Mouse (Mus musculus) limb, embryonic 11.5 days (tissue): ENCODE results near the gene Spata5. TPM values are rescaled to one million over a fixed set of nuclear protein-coding genes. Genes with fewer than 3 reads are reported as not detected.
A peak's percentile ranks its signal among the peaks of the same experiment; 100 is the strongest.

Experiments used
- ATAC-seq: fragments of 200-750 bp; cut with Nextera tagmentation; 2 replicates; pipeline ENCODE4 v1.8.0; 2017; ENCODE audit warnings: low read depth; ENCODE audit not compliant: insufficient number of reproducible peaks, low FRiP score, low TSS enrichment
- DNase-seq: peaks from one replicate; pipeline ENCODE4 v3.0.0-alpha.2; 2015; ENCODE audit warnings: low spot score
- H3K27ac ChIP-seq: fragments of 300-500 bp; sonication (generic); replicated peaks from 2 replicates; pipeline ENCODE4 v1.5.1; 2014; ENCODE audit warnings: low read depth, mild to moderate bottlenecking, low read length
- H3K27me3 ChIP-seq: fragments of 300-500 bp; sonication (generic); 2 replicates; pipeline ENCODE4 v1.6.1; 2014; ENCODE audit warnings: mild to moderate bottlenecking, low read length, mixed read lengths; ENCODE audit not compliant: control insufficient read depth, insufficient read depth
- H3K36me3 ChIP-seq: fragments of 300-500 bp; sonication (generic); 2 replicates; pipeline ENCODE4 v1.6.1; 2014; ENCODE audit warnings: mild to moderate bottlenecking, low read length, moderate library complexity, mixed read lengths; ENCODE audit not compliant: control insufficient read depth, insufficient read depth
- H3K4me1 ChIP-seq: fragments of 300-500 bp; sonication (generic); 2 replicates; pipeline ENCODE4 v1.6.1; 2014; ENCODE audit warnings: low read length, mixed read lengths; ENCODE audit not compliant: control insufficient read depth, insufficient read depth
- H3K4me2 ChIP-seq: fragments of 300-500 bp; sonication (generic); 2 replicates; pipeline ENCODE4 v1.6.1; 2014; ENCODE audit warnings: low read depth, mild to moderate bottlenecking, moderate library complexity; ENCODE audit not compliant: severe bottlenecking
- H3K4me3 ChIP-seq: fragments of 300-500 bp; sonication (generic); 2 replicates; pipeline ENCODE4 v1.5.1; 2014; ENCODE audit warnings: low read depth, low read length
- H3K9ac ChIP-seq: fragments of 300-500 bp; sonication (generic); 2 replicates; pipeline ENCODE4 v1.6.1; 2014; ENCODE audit warnings: mild to moderate bottlenecking, low read length
- H3K9me3 ChIP-seq: fragments of 300-500 bp; sonication (generic); 2 replicates; pipeline ENCODE4 v1.6.1; 2016; ENCODE audit warnings: low read length; ENCODE audit not compliant: control insufficient read depth
- WGBS: fragments of 180-500 bp; shearing (Covaris S2); extraction: QIAGEN DNeasy Blood & Tissue Kit; methylation state at CpG from one replicate; pipeline ENCODE4 v1.1.7; 2014; 5-methylcytosine and 5-hydroxymethylcytosine counted together
- polyA plus RNA-seq: library from polyadenylated mRNA; unstranded; fragments of >200 nt; fragmentation: Nextera tagmentation; extraction: Ambion mirVana; gene quantifications from 2 replicates; pipeline ENCODE4 v1.2.1, GENCODE M21; 2014

Gene Spata5
- polyA plus RNA-seq: 51.3 and 51.4 TPM in 2 replicates

DNA sequence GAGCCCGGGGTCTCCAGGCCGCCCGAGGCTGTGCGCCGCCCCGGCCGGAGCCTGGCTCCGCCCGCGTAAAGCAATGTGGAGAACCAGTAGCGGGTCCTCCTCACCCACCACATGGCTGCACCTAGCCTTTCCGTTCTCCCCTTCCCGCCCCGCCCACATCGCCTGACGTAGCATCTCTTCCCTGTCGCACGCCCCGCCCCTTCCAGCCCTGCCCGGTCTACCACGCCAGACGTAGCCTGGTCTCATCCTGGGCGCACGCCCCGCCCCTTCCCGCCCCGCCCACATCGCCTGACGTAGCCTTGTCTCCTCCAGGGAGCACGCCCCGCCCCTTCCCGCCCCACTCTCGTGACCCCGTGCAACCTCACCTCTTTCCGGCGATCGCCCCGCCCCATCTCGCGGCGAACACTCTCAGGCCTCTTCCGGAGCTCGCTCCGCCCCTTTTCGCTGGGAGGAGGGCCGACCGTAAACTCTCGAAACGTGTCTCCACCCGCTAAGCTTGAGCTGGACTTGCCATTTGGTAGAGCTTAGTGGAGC lies at the start of gene Spata5:
Gene Spata5, plus strand, starts transcription at position 439 of the 534 bp plus-strand sequence.
- Histone ChIP-seq H3K36me3 (no peaks in the 10 kb centered on the region; the same call in 1 of the 2 replicates), H3K9ac (peak within 1 kb of the TSS; percentile 81), H3K4me1 (peaks cover 5% of the 10 kb centered on the region), H3K9me3 (no peaks in the 10 kb centered on the region), H3K4me3 (peak within 1 kb of the TSS; percentile 90), H3K27ac (peak within 1 kb of the TSS; percentile 76), H3K27me3 (no peaks in the 10 kb centered on the region), H3K4me2 (peak within 1 kb of the TSS; percentile 74)
- ATAC-seq (peak; percentile 96), DNase-seq (peak; percentile 100)
- 1% methylated on average over 49 of the region's 50 CpGs for WGBS

DNA sequence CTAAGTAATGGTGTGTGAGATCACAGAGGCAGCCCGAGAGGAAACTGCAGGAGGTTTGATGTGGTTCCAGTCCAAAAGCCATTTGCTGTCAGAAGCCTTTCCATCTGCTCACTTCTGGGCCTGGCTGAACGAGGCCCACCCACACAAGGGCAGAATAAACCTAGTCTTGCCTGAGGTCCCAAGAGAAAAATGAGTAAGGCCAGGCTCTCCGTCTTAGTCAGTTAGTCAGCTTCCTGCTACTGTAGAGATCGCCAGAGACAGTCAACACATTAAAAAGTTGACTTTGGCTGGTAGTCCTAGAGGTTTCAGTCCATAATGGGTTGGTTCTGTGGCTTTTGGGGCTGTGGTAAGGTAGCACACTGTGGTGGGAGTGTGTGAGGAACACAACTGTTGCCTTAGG lies 49.3 kb upstream of the Spata5 start:
- no peak overlapping the region for H3K27ac ChIP-seq
- ATAC-seq: no peak
- no peak overlapping the region for H3K4me2 ChIP-seq
- no peak overlapping the region for H3K9ac ChIP-seq
- no peaks in the 10 kb centered on the region for H3K9me3 ChIP-seq
- H3K27me3 ChIP-seq: no peaks in the 10 kb centered on the region
- no peak overlapping the region for H3K4me3 ChIP-seq
- no peaks in the 10 kb centered on the region for H3K4me1 ChIP-seq
- 60% methylated on average over 4 of the region's 4 CpGs for WGBS
- DNase-seq: no peak
- H3K36me3 ChIP-seq: no peaks in the 10 kb centered on the region

DNA sequence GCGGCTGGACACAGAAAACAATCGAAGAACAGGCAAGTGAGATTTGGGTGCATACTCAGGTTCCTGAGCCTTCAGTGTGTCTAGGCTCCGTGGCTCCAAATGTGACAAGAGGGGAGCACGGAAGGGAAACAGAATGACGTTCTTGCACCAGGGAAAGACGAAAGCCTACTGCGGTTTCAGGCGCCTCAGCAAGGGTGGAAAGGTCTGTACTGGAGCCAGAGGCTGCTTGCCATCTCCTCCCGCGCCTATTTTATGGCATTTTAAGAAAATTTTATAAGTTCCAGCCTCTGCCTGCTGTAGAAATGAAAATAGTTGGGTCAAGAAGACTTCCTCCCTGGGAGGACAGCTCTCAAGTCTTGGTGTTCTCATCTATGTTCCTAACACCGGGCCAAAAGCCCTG lies 46.0 kb upstream of the Spata5 start:
- WGBS: 92% methylated on average over 11 of the region's 11 CpGs
- H3K4me3 ChIP-seq: no peak overlapping the region
- no peak for ATAC-seq
- H3K27ac ChIP-seq: no peak overlapping the region
- H3K4me1 ChIP-seq: no peaks in the 10 kb centered on the region
- no peaks in the 10 kb centered on the region for H3K9me3 ChIP-seq
- H3K27me3 ChIP-seq: no peaks in the 10 kb centered on the region
- no peak overlapping the region for H3K4me2 ChIP-seq
- no peak for DNase-seq
- H3K36me3 ChIP-seq: no peaks in the 10 kb centered on the region
- H3K9ac ChIP-seq: no peak overlapping the region

DNA sequence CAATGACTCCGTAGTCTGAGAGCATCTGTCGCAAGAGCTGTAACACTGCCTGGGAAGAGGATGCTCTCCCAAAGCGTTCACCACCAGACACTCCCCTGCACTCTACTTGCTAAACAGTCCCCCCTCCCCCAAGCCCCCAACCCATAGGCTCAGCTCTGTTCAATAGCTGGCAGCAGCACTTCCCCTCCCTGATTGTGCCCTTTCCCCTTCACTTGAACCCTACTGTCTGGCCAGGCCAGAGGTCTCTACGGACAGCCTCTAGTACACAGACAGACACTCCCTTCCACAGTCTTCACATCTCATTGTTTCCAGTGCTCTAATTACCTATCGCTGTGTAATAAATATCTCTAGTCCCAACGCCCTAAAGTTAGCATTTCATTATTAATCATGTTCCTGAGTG lies 41.8 kb upstream of the Spata5 start:
- H3K36me3 ChIP-seq: no peaks in the 10 kb centered on the region
- no peaks in the 10 kb centered on the region for H3K9me3 ChIP-seq
- no peaks in the 10 kb centered on the region for H3K27me3 ChIP-seq
- ATAC-seq: no peak
- DNase-seq: no peak
- peaks cover 3% of the 10 kb centered on the region; the same call in 1 of the 2 replicates for H3K4me1 ChIP-seq
- no peak overlapping the region for H3K9ac ChIP-seq
- H3K4me2 ChIP-seq: no peak overlapping the region
- H3K27ac ChIP-seq: no peak overlapping the region
- no peak overlapping the region for H3K4me3 ChIP-seq
- 79% methylated on average over 6 of the region's 6 CpGs for WGBS

DNA sequence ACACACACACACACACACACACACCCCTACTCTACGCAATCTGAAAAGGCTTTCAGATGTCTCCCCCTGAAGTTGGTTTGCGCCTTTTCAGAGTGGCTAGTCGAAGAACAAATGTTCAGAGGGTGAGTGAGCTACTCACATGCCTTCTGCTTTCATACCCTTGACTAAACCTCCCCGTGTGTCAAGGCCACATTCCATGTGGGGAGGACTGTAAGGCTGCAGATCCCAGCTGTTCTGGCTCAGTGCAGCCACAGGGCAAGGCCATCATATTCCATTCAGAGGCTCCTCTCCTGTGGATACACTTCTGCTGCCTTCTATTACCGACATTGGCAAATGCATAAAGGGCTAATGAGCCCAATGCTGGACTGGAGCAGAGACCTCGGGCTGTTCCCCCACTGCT lies 41.3 kb upstream of the Spata5 start:
- peaks cover 3% of the 10 kb centered on the region for H3K4me1 ChIP-seq
- no peaks in the 10 kb centered on the region for H3K9me3 ChIP-seq
- WGBS: 76% methylated on average over 6 of the region's 6 CpGs
- no peak for DNase-seq
- H3K27me3 ChIP-seq: no peaks in the 10 kb centered on the region
- no peak for ATAC-seq
- no peak overlapping the region for H3K9ac ChIP-seq
- no peak overlapping the region for H3K27ac ChIP-seq
- H3K4me3 ChIP-seq: no peak overlapping the region
- no peaks in the 10 kb centered on the region for H3K36me3 ChIP-seq
- H3K4me2 ChIP-seq: no peak overlapping the region

DNA sequence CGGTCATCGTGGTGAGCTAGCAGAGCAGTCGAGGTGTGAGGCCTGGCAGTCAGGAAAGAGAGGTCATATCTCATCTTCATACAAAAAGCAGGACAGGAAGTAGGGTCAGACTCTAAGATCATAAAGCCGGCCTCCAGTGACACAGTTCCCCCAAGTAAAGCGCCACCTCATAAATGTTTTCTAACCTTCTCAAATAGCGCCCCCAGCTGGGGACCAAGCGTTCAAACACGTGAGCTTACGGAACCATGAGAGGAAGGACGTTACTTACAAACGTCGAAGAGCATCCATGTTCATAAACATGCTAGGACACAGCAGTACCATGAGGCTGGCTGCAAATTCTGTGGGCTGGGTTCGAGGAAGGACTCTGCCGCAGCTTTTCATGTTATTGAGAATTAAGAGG lies 40.5 kb upstream of the Spata5 start:
- Histone ChIP-seq H3K4me2 (no peak overlapping the region), H3K27ac (no peak overlapping the region), H3K9me3 (no peaks in the 10 kb centered on the region), H3K9ac (no peak overlapping the region), H3K4me1 (peaks cover 6% of the 10 kb centered on the region), H3K27me3 (no peaks in the 10 kb centered on the region), H3K4me3 (no peak overlapping the region), H3K36me3 (no peaks in the 10 kb centered on the region)
- DNase-seq: no peak
- 86% methylated on average over 14 of the region's 14 CpGs for WGBS
- ATAC-seq: no peak

DNA sequence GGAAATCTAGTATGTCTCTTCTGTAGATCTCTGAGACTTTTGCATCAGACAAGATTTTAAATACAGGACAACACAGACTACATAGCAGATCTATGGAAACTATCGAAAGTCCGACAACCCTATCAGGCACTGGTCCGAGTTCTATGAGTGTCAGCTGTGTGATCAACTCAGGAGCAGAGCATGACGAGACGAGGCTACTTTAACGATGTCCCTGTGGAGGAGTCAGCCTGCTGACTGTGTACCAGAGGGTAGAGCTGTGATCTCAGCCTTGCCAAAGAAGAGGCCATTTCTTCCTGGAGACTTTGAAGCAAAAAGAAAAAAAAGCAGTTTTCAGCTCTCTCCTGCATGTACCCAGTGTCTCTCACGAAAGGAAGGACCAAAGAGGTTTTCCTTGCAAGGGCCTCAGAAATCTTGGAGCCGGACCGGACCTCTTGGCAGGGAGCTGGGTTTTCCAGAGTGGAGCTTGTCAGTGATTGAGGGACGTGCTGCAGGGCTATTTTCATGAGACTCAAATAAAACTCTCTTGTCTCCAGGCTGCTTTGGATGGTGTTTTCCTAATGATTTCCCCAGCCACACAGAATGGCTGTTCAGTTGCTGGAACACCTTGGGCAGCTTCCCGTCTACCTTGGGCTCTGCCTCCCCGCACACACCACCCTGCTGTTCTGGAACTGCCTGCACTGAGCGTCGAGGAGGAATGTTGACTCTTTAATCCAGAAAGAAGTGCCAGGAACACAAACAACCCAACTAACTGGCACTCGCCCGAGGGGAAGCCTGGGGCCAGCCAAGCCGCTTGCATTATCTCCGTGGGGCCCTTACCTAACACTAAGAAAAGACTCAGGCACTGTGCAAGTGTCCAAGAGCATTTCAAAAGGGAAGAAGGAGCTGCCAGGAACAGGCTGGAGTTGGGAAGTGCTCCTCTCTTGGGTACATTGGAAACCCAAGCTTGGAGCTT lies 39.5 kb upstream of the Spata5 start:
- peaks cover 6% of the 10 kb centered on the region for H3K4me1 ChIP-seq
- H3K27me3 ChIP-seq: no peaks in the 10 kb centered on the region
- ATAC-seq (no peak), DNase-seq (no peak)
- no peak overlapping the region for H3K27ac ChIP-seq
- H3K9ac ChIP-seq: no peak overlapping the region
- H3K4me3 ChIP-seq: no peak overlapping the region
- H3K4me2 ChIP-seq: no peak overlapping the region
- no peaks in the 10 kb centered on the region for H3K36me3 ChIP-seq
- 66% methylated on average over 18 of the region's 18 CpGs for whole genome bisulfite sequencing
- no peaks in the 10 kb centered on the region for H3K9me3 ChIP-seq

DNA sequence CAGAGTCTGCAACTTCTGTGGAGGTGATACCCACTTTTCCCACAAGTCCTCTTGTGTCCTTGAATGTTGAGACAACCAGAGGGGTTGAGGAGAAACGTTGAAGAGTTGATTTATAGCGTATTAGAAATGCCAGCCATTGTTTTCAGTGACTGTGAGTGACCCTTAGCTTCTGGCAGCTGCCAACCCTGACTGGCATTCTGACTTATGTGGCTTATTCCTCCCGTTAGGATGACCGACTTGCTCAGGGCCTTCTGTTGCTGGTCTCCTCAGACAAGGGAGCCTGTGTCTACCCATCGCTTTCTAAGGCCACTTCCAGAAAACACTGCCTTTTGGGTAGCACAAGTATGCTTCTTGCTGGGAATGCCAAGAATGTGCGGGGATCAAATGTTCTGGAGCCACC lies 38.2 kb upstream of the Spata5 start:
- peaks cover 6% of the 10 kb centered on the region for H3K4me1 ChIP-seq
- WGBS: 79% methylated on average over 6 of the region's 6 CpGs
- no peak for ATAC-seq

More for the DNA sequence above, 38.2 kb upstream of the Spata5 start:
- no peak for DNase-seq
- no peaks in the 10 kb centered on the region for H3K36me3 ChIP-seq
- H3K27me3 ChIP-seq: no peaks in the 10 kb centered on the region
- H3K4me2 ChIP-seq: no peak overlapping the region
- H3K27ac ChIP-seq: no peak overlapping the region
- H3K4me3 ChIP-seq: no peak overlapping the region
- no peaks in the 10 kb centered on the region for H3K9me3 ChIP-seq
- H3K9ac ChIP-seq: no peak overlapping the region
